Mouse (Mus musculus) lung, postnatal 0 days (tissue): ENCODE results near the gene Tvp23a.

Experiments used
- CTCF ChIP-seq: IDR thresholded peaks from 2 replicates; pipeline ENCODE4 v1.5.1; 2016; ENCODE audit warnings: antibody characterized with exemption, mild to moderate bottlenecking
- EP300 ChIP-seq: IDR thresholded peaks from 2 replicates; pipeline ENCODE4 v1.6.1; 2016; ENCODE audit warnings: antibody characterized with exemption, mild to moderate bottlenecking, control low read depth

- TF ChIP-seq CTCF (peak; percentile 66), EP300 (no peak)
Measured at GRCm38 (mm10) chr16:10416866-10417265, 30.3 kb downstream of the Tvp23a start.
